Mouse (Mus musculus) cortical plate, adult 2 months (tissue): ENCODE data around the gene Fat2. TPM values are rescaled to one million over a fixed set of nuclear protein-coding genes. Genes with fewer than 3 reads are reported as not detected.

Experiments
- H3K27ac ChIP-seq: fragments of 200-500 bp; 2 replicates; pipeline ENCODE4 v1.5.1; 2012; ENCODE audit warnings: low read length, control low read depth, inconsistent platforms; ENCODE audit not compliant: insufficient read depth
- H3K4me1 ChIP-seq: fragments of 200-500 bp; 2 replicates; pipeline ENCODE4 v1.6.1; 2011; ENCODE audit warnings: low read length; ENCODE audit not compliant: control insufficient read depth, insufficient read depth
- H3K4me3 ChIP-seq: fragments of 200-500 bp; 2 replicates; pipeline ENCODE4 v1.5.1; 2011; ENCODE audit warnings: mild to moderate bottlenecking, low read length, control low read depth; ENCODE audit not compliant: insufficient read depth
- CTCF ChIP-seq: fragments of 200-500 bp; IDR thresholded peaks from 2 replicates; pipeline ENCODE4 v1.5.1; 2011; ENCODE audit warnings: mild to moderate bottlenecking, control low read depth, low read length; ENCODE audit not compliant: insufficient read depth; ENCODE audit errors: extremely low read depth
- POLR2A ChIP-seq: fragments of 200-500 bp; IDR thresholded peaks from 2 replicates; pipeline ENCODE4 v1.6.1; 2011; ENCODE audit warnings: mild to moderate bottlenecking, low read length, control low read depth; ENCODE audit not compliant: insufficient read depth; ENCODE audit errors: extremely low read depth
- polyA plus RNA-seq: library from polyadenylated mRNA; depleted of rRNA; stranded (reverse); fragments of >200 nt; gene quantifications from 2 replicates; pipeline ENCODE4 v1.2.3, GENCODE M21; 2012; rRNA removed

The Fat2 gene
- polyA plus RNA-seq, 1 experiment = 0.06 TPM

DNA sequence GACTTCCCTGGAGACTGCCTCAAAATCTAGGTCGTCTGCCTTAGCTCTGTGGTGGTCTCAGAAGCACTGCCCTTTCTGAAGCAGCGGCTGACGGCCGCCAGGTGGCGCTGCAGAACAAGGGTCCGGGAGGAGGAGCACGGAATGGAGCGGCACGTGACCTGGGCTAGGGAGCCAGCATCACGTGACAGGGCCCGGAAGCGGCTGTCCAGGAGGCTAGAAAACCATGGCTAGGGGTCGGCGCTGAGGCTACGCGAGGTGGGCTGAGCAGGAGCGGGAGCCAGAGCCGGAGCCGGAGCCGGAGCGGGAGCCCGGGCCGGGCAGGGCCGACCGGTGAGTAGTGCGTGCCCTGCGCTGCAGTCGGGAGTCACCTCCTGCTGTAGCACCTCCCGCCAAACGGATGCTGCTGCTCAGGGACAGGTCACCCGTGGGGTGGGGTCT is 132.2 kb downstream of the Fat2 start, which contains the start of gene Slc36a1:
Slc36a1 (plus strand) TSS at position 192 of the 438 bp plus-strand sequence.
- Histone ChIP-seq H3K4me3 (peak within 1 kb of the TSS; percentile 95), H3K4me1 (no peaks in the 10 kb centered on the region), H3K27ac (peak within 1 kb of the TSS; percentile 53; the same call in 1 of the 2 replicates)
- TF ChIP-seq CTCF (peak; percentile 89), POLR2A (peak; percentile 68; the same call in 1 of the 2 replicates)

Other genes with a start within 250 kb of the Fat2 start
- gene Gm2a, start 238.4 kb downstream of the Fat2 start, polyA plus RNA-seq = 44.2 and 44.4 TPM in 2 replicates
- gene Slc36a3, start 184.9 kb downstream of the Fat2 start, polyA plus RNA-seq = not detected in 2 replicates
- 0.53 and 0.75 TPM in 2 replicates for gene Slc36a2, start 151.5 kb downstream of the Fat2 start, polyA plus RNA-seq
- gene Slc36a1, start 132.2 kb downstream of the Fat2 start, polyA plus RNA-seq = 33.5 and 35.9 TPM in 2 replicates
- 351 and 357 TPM in 2 replicates for gene Sparc, start 86.6 kb upstream of the Fat2 start, polyA plus RNA-seq
- gene Atox1, start 124.7 kb upstream of the Fat2 start, polyA plus RNA-seq = 194 and 219 TPM in 2 replicates
- 23.5 and 23.7 TPM in 2 replicates for gene G3bp1, start 133.1 kb upstream of the Fat2 start, polyA plus RNA-seq